Mouse (Mus musculus): Measurements from ENCODE around the gene Yeats4.

Yeats4 gene

DNA sequence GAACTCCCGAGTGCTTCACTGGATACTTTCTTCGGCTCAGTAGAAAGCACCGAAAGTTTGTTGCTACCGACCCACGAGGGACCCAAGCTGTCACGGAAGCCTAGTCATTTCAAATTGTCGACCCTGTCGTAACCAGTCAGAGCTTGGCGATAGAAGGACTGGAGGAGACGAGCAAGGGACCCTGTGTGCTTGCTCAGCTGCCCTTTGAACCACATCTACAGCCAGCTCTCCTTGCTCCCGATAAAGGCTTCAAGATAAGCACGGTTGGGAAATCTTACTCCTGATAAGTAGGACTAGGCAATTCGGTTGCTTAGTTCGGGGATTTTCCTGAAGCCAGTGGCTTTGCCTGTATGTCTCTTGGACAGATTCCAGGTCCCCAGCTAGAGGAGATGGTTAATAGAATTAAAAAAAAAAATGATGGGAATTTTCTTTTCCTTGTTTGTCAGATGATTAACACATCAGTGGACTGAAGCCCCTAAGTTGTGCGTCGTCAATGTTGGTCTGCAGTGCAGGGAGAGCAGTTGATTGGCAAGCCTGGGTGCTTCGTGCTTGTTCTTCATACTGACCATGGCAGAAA, 21.2 kb downstream of the Yeats4 start:
- no peak for DNase-seq (ENCODE audit: low read depth, low spot score)

DNA sequence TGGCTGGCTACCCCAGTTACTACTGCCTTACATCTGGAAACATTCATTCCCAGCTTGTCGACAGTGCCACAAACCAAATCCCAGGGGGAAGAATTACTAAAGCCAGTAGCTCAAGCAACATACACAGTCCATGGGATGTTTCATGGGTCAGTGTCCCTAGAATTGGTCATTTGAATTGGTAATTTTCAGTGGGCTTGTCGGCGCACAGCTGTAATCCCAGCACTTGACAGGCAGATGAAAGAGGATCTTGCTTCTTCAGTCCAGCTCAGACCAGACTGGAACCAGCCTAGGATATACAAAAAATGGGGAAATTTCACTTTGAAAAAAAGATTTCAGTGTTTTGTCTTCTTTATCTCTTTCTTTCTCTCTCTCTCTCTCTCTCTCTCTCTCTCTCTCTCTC, 24.6 kb downstream of the Yeats4 start:
- no peak for DNase-seq (ENCODE audit: low read depth, low spot score)

DNA sequence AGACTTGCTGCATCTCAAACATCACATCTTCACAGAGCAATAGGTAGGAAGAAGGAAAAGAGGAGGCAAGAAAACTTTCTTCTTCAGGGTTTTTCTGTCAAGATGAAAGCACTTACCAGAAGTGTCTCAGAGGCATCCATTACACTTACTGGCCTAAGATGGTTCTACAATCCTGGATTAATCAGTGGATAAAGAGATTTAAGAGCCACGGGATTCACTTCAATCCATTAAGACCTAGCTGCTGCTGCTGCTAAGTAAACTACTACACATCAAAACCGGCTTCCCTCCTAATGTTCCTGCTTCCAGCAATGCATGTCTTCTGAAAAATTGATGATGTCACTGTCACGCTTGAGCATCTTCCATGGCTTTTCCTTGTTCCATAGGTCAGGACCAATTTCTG, 27.6 kb downstream of the Yeats4 start:
- DNase-seq (ENCODE audit: low read depth, low spot score), result peak; percentile 56

DNA sequence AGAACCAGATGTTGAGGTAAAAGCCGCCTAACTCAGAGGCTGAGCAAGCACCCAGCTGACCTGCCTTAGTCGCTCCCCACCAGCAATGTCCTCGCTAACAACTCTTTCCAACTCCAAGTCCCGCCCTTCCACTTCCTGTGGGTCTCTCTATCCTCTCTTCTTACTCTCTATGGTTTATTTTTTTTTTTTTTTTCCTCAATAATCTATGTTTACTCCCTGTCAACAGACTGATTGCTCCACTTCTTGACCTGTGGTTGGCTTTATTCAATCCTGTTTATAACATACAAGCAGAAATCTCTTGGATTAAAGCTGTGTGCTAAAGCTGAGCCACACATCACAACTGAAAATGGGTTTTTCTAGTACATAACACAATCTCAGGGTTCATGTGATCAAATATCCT, 28.6 kb downstream of the Yeats4 start:
- no peak for DNase-seq (ENCODE audit: low read depth, low spot score)

DNA sequence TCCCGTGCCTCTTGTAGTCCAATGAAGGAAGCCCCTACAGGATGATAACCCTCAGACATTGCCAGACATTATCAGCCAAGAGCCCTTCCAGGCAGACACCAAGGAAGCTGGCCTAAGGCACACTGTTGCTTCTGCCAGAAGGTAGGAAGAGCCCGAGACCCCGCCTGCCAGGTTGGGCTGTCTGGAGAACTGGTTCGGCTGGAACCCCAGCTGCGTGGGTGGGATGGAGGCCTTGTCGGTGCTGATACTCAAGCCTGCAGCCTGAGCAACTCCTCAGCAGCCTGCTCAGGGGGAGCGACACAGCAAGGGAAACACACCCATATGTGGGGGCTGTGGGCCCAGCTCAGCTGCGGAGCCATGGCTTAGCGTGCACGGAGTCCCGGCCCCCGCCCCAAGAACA, 29.3 kb downstream of the Yeats4 start:
- DNase-seq (ENCODE audit: low read depth, low spot score), result no peak

DNA sequence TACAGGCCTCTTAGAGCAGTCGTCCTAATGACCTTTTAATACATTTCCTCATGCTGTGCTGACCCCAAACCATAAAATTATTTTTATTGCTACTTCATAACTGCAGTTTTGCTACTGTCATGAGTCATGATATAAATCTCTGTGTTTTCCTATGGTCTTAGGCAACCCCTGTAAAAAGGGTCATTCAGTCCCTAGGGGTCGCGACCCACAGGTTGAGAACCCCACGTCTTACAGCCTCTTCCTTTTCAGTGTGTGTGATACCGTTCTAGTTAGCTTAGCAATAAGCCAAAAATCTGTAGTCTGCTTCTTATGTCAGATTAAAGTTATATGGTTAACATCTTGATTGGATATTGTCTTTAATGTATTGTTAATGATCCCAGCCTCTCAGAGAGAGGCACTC, 30.9 kb downstream of the Yeats4 start:
- DNase-seq (ENCODE audit: low read depth, low spot score), result no peak

DNA sequence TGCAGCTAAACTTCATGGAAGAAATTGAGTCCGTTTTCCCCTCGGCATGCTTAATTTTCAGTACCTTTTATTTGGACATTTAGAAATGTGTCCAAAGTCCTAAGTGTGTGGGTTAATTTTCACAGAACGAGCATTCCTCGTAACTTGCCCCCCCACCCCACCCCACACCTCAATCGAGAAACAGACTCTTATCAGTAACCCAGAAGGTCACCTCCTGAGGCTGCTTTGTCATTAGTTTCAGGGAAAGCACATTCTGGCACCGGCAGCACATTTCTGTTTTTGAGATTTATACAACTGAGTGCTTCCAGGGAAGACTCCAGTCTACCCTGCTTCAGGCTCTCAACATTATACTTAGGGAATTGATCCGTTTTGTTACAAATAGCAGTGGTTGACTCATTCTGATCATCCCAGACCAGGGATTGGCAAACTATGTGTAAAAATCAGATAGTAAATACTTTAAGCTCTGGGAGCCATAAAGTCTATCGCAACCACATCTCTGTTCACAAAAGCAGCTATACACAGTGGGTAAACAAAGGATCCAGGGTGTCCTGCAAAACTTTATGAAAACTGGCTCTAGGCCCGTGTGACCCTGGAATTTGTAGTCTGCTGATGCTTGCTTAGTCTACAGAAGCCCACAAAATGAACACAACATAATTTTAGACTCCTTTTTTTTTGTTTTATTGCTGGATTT, 38.8 kb downstream of the Yeats4 start:
- DNase-seq (ENCODE audit: low read depth, low spot score), result no peak

DNA sequence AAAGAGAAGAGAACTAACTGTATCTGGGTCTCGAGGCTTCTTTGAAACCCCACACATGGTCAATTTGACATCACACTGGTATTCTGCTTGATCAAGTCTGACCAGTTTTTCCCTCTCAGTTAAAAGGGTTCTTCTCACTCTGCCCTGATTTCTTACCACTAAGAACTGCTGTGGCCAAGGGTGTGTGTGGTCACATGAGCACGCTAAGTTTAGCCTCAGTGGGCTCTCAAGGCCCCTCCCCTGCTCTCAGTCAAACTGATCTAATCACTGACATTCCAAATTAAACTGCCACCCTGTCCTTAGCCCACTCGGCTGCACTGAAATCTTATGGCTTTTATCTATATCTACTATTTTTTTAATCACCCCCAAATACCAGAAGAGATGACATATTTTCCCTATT, 43.2 kb downstream of the Yeats4 start:
- DNase-seq (ENCODE audit: low read depth, low spot score), result no peak

DNA sequence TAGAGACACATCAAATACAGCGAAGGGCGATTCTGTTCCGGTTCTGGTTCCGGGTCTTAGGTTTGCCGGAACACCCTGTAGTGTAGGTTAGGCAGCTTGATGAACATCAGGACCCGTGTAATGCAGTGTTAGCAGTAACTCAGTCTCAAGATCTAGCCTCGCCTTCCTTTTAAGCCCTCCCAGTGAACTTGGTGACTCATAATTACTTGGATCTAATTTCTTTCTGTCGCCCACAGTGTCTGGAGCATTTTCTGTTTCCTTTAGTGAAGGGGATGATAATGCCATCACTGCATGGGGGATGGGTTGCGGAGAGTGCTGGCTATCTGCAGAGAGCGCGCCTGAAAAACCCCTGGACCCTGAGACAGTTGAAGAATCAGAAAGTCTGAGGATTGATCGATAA, 49.7 kb downstream of the Yeats4 start:
- DNase-seq (ENCODE audit: low read depth, low spot score), result no peak

DNA sequence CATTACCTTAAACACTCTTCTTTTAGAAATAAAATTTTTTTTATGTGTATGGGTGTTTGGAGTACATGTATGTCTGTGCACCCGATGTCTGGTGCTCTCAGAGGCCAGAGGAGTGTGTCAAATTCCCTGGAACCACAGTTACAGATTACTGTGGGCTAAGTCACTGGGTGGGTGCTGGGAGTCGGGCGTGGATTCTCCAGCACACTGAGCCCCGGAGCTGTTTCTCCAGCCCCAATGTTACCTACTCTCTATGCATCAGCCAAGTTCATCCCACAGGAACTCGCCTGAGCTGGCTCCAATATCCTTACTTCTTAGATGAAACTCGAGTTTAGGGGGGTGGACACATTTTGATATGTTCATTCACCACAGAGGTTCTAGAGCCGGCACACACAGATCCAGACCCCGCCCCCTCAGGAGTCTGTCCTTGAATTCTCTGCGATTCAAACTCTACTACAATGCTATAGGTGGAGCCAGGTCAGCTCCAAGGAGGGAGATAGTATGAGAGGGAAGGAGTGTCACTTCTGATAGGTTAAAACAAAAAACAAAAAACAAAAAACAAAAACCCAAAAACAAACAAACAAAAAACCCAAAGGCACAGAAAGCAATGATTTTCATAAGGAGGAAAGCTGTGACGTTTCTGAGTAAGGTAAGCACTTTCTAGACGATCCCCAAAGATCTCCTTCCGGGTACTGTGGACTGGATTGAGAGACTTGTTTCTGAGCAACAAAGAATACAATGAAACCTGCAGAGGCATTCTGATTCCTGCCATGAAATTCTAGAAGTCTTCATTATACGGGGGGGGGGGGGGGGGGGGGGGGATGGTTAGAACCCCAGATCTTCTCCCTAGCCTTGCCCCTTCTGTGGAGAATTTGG, 50.5 kb downstream of the Yeats4 start:
- DNase-seq (ENCODE audit: low read depth, low spot score), result no peak

DNA sequence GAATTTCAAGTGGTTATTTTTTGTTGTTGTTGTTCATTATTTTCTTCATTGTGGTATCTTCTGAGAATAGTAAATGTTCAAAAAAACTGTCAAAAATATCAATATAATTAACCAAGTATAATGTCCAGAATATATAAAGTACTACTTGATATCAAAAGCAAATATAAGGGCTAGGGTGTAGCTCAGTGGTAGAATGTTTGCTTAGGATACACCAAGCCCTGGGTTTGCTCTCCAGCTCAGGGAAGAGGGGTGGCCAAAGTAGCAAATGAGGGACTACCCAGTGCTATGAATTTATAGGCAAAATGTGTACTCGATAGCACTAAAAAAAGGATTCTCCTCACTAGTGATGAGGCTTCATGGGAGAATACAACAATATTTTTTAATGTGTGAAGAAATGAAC, 51.2 kb downstream of the Yeats4 start:
- DNase-seq (ENCODE audit: low read depth, low spot score), result no peak

DNA sequence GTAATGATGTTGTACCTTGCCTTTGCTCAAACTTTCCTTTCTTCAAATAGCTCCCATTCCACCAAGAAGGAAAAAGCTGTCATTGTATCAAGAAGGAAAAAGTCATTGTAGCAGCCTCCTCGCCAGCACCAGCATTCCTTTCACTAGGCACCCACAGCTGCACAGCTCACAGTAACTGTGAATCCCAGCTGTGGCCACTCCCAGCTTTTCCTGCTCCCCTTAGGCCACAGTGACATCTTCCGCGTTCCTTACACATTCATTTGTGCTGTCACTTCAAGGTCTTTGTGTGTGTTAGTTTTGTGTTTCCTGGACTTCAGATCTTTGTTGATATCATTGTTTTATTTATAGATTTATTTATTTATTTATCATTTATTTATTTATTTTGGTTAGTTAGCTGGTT, 52.2 kb downstream of the Yeats4 start:
- no peak for DNase-seq (ENCODE audit: low read depth, low spot score)

DNA sequence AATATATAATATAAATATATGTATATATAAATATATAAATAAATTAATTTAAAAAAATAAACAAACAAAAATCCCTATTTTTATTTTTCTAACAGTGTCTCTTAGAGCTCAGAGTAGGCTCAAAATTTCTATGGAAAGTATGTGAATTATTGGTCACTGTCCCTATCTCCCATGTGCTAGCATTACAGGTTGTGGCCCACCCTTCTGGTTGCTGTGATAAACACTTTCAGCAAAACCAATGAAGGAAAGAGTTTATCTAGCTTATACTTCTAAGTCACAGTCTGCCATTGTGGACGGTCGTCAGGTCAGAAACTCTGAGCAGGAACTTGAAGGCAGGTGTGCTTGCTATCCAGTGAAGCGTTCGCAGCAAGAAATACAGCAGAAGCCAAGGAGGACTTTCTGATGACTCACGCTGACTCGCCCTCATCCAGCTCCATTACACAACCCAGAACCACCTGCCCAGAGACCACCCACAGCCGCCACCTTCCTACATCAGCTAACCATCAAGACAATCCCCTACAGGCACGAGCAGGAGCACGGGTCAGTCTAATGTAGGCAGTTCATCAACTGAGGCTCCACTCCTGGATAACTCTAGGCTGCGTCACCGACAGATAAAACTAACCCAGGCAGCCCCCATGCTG, 57.4 kb downstream of the Yeats4 start:
- DNase-seq (ENCODE audit: low read depth, low spot score), result no peak

Data from retina, adult 2 months (tissue).